Mouse (Mus musculus): Measurements from ENCODE around the gene Prss57.

Prss57 gene

GRCm38 (mm10) chr10:79732500-79732899, 58.3 kb downstream of the Prss57 start:
- no peak for ATAC-seq (ENCODE audit: insufficient number of reproducible peaks, low FRiP score, low TSS enrichment)

Data from cerebellum, adult (tissue).